Mouse (Mus musculus): ENCODE data around the gene Bmt2.

Bmt2 gene

GRCm38 (mm10) chr6:13677818-13678282 is at the start of gene Bmt2:
Bmt2 (minus strand) TSS chr6:13677966.
- peak; percentile 97 to 99 for DNase-seq (ENCODE audit: low spot score in 2 of 2)

GRCm38 (mm10) chr6:13722166-13722565 is 44.4 kb upstream of the Bmt2 start:
- no peak for DNase-seq (ENCODE audit: low spot score in 2 of 2)

- DNase-seq (ENCODE audit: low spot score in 2 of 2) = no peak
Measured at GRCm38 (mm10) chr6:13714867-13715266, 37.1 kb upstream of the Bmt2 start.

GRCm38 (mm10) chr6:13696882-13697281 is 19.1 kb upstream of the Bmt2 start:
- DNase-seq (ENCODE audit: low spot score in 2 of 2) = no peak

- DNase-seq (ENCODE audit: low spot score in 2 of 2) = no peak
Measured at GRCm38 (mm10) chr6:13695103-13695845, 17.5 kb upstream of the Bmt2 start.

GRCm38 (mm10) chr6:13691657-13692294 is 14.0 kb upstream of the Bmt2 start:
- no peak for DNase-seq (ENCODE audit: low spot score in 2 of 2)

GRCm38 (mm10) chr6:13690398-13690797 is 12.6 kb upstream of the Bmt2 start:
- no peak for DNase-seq (ENCODE audit: low spot score in 2 of 2)

GRCm38 (mm10) chr6:13683929-13684595 is 6.3 kb upstream of the Bmt2 start:
- no peak for DNase-seq (ENCODE audit: low spot score in 2 of 2)

GRCm38 (mm10) chr6:13678349-13678748 is 583 bp upstream of the Bmt2 start:
- DNase-seq (ENCODE audit: low spot score in 2 of 2) = no peak

GRCm38 (mm10) chr6:13677141-13677761 is 515 bp downstream of the Bmt2 start:
- peak in 1 of 2 experiments; percentile 34 for DNase-seq (ENCODE audit: low spot score in 2 of 2)

GRCm38 (mm10) chr6:13676196-13676595 is 1.6 kb downstream of the Bmt2 start:
- no peak for DNase-seq (ENCODE audit: low spot score in 2 of 2)

- DNase-seq (ENCODE audit: low spot score in 2 of 2) = no peak
Measured at GRCm38 (mm10) chr6:13674600-13675305, 3.0 kb downstream of the Bmt2 start.

GRCm38 (mm10) chr6:13665646-13666045 is 12.1 kb downstream of the Bmt2 start:
- no peak for DNase-seq (ENCODE audit: low spot score in 2 of 2)

- DNase-seq (ENCODE audit: low spot score in 2 of 2) = no peak
Measured at GRCm38 (mm10) chr6:13658016-13658415, 19.8 kb downstream of the Bmt2 start.

GRCm38 (mm10) chr6:13654081-13654480 is 23.7 kb downstream of the Bmt2 start:
- DNase-seq (ENCODE audit: low spot score in 2 of 2) = no peak

- DNase-seq (ENCODE audit: low spot score in 2 of 2) = no peak
Measured at GRCm38 (mm10) chr6:13652284-13652683, 25.5 kb downstream of the Bmt2 start.

- DNase-seq (ENCODE audit: low spot score in 2 of 2) = no peak
Measured at GRCm38 (mm10) chr6:13650854-13651253, 26.9 kb downstream of the Bmt2 start.

GRCm38 (mm10) chr6:13648305-13648704 is 29.5 kb downstream of the Bmt2 start:
- DNase-seq (ENCODE audit: low spot score in 2 of 2) = no peak

GRCm38 (mm10) chr6:13636582-13636989 is 41.2 kb downstream of the Bmt2 start:
- no peak for DNase-seq (ENCODE audit: low spot score in 2 of 2)

- DNase-seq (ENCODE audit: low spot score in 2 of 2) = no peak
Measured at GRCm38 (mm10) chr6:13632571-13632970, 45.2 kb downstream of the Bmt2 start.

GRCm38 (mm10) chr6:13630607-13631006 is 47.2 kb downstream of the Bmt2 start:
- no peak for DNase-seq (ENCODE audit: low spot score in 2 of 2)

GRCm38 (mm10) chr6:13619618-13620017 is 58.1 kb downstream of the Bmt2 start:
- no peak for DNase-seq (ENCODE audit: low spot score in 2 of 2)
